ENCODE assay signal across 8 mouse cellular contexts in genomic region chr17:46554977-46555672, GRCm38 (mm10). TPM values are rescaled to one million over a fixed set of nuclear protein-coding genes. Genes with fewer than 3 reads are reported as not detected.
DNase-seq lines count a peak whose midpoint lies in the region; ATAC-seq and TF ChIP-seq lines count a peak whose summit lies in the region.

No protein-coding gene starts in this region.

- H3K27me3 ChIP-seq in forebrain, embryonic 14.5 days (replicated peaks; ENCODE audit: control insufficient read depth, insufficient read depth, low read length): no peaks in the 10 kb centered on the region
- H3K27me3 ChIP-seq in intestine, embryonic 16.5 days (replicated peaks; ENCODE audit: control insufficient read depth, insufficient read depth, low read length): no peaks in the 10 kb centered on the region
- no peaks in the 10 kb centered on the region for H3K27me3 ChIP-seq in lung, embryonic 14.5 days (ENCODE audit: insufficient read depth, low read length)

- peak overlapping the region; percentile 97 for H3K4me3 ChIP-seq in forebrain, embryonic 14.5 days (ENCODE audit: low read depth, low read length)
- H3K4me3 ChIP-seq in intestine, embryonic 16.5 days (ENCODE audit: low read length): peak overlapping the region; percentile 97
- H3K4me3 ChIP-seq in lung, embryonic 14.5 days (ENCODE audit: low read depth, low read length): peak overlapping the region; percentile 95

- H3K27ac ChIP-seq in forebrain, embryonic 14.5 days (ENCODE audit: low read depth, low read length): peak overlapping the region; percentile 91
- H3K27ac ChIP-seq in intestine, embryonic 16.5 days (ENCODE audit: low read length): peak overlapping the region; percentile 92
- H3K27ac ChIP-seq in lung, embryonic 14.5 days (ENCODE audit: low read depth): peak overlapping the region; percentile 97

- peak; percentile 10 for ATAC-seq in forebrain, embryonic 14.5 days
- ATAC-seq in intestine, embryonic 16.5 days: no peak
- no peak for ATAC-seq in lung, embryonic 14.5 days (ENCODE audit: insufficient read depth)
- ATAC-seq in erythroid progenitor cell, adult 5-6 weeks (replicated peaks; ENCODE audit: low FRiP score, poor library complexity, severe bottlenecking): no peak

- H3K9me3 ChIP-seq in forebrain, embryonic 14.5 days (replicated peaks; ENCODE audit: control insufficient read depth, low read length): no peaks in the 10 kb centered on the region
- no peaks in the 10 kb centered on the region for H3K9me3 ChIP-seq in intestine, embryonic 16.5 days (ENCODE audit: control insufficient read depth, low read length)
- no peaks in the 10 kb centered on the region for H3K9me3 ChIP-seq in lung, embryonic 14.5 days (ENCODE audit: low read depth, low read length)

- peak overlapping the region; percentile 96 for H3K9ac ChIP-seq in forebrain, embryonic 14.5 days (ENCODE audit: low read length)
- peak overlapping the region; percentile 100 for H3K9ac ChIP-seq in intestine, embryonic 16.5 days (ENCODE audit: low read depth, low read length)
- H3K9ac ChIP-seq in lung, embryonic 14.5 days: peak overlapping the region; percentile 98

- DNase-seq in left cerebral cortex, postnatal 4 days: peak; percentile 50
- no peak for DNase-seq in left cerebral cortex, adult 8-10 months (ENCODE audit: low spot score in 2 of 2)
- peak; percentile 32 for DNase-seq in brain, adult 2 months (ENCODE audit: low read depth, low spot score)
- peak; percentile 29 for DNase-seq in forebrain, embryonic 14.5 days (ENCODE audit: low spot score)
- DNase-seq in lung, embryonic 14.5 days: peak; percentile 62
- DNase-seq in retina, postnatal 1 day: peak; percentile 63

- H3K4me1 ChIP-seq in forebrain, embryonic 14.5 days (ENCODE audit: control insufficient read depth, insufficient read depth, low read length): peaks cover 22% of the 10 kb centered on the region
- peaks cover 29% of the 10 kb centered on the region for H3K4me1 ChIP-seq in intestine, embryonic 16.5 days (ENCODE audit: control insufficient read depth, insufficient read depth, low read length)
- peaks cover 20% of the 10 kb centered on the region for H3K4me1 ChIP-seq in lung, embryonic 14.5 days (ENCODE audit: insufficient read depth)

- WGBS in forebrain, embryonic 14.5 days: under 1% methylated on average over 72 of the region's 75 CpGs
- WGBS in intestine, embryonic 16.5 days: under 1% methylated on average over 70 of the region's 75 CpGs
- under 1% methylated on average over 75 of the region's 75 CpGs for WGBS in lung, embryonic 14.5 days

- TF ChIP-seq CTCF in lung, embryonic 14.5 days (IDR thresholded peaks at IDR 0.05; ENCODE audit: low read depth): no peak

- H3K36me3 ChIP-seq in forebrain, embryonic 14.5 days (ENCODE audit: control insufficient read depth, insufficient read depth, low read length): peaks cover 22% of the 10 kb centered on the region
- H3K36me3 ChIP-seq in intestine, embryonic 16.5 days (ENCODE audit: control insufficient read depth, insufficient read depth, low read length): peaks cover 13% of the 10 kb centered on the region; the same call in 1 of the 2 replicates
- H3K36me3 ChIP-seq in lung, embryonic 14.5 days (ENCODE audit: insufficient read depth): peaks cover 28% of the 10 kb centered on the region

- peak overlapping the region; percentile 95 for H3K4me2 ChIP-seq in forebrain, embryonic 14.5 days (ENCODE audit: low read length)
- peak overlapping the region; percentile 82 for H3K4me2 ChIP-seq in intestine, embryonic 16.5 days (ENCODE audit: low read depth, low read length)
- peak overlapping the region; percentile 84 for H3K4me2 ChIP-seq in lung, embryonic 14.5 days

- intact Hi-C loops in left cerebral cortex, postnatal 4 days (cut with DNase I): loop anchor here (10.0 kb wide), 1 partner anchor 90 kb away; the partner anchor contains the start of genes Klc4 and Mrpl2

RNA-seq across cellular contexts. Expression of gene Srf, which starts 0.8 kb away (rescaled TPM):
- 10 to 100 TPM; 55.2 to 58.1 TPM for total RNA-seq in left cerebral cortex, postnatal 4 days (2021)
- total RNA-seq in left cerebral cortex, adult 8-10 months (2022): 10 to 100 TPM; 57.3 to 61.0 (median 60.6) TPM
- polyA plus RNA-seq in forebrain, embryonic 14.5 days (2014; fragmentation: Nextera tagmentation; extraction: Ambion mirVana): 4.6 and 4.7 TPM in 2 replicates
- 4.9 and 5.9 TPM in 2 replicates for polyA plus RNA-seq in intestine, embryonic 16.5 days (2015; fragmentation: Nextera tagmentation; extraction: Ambion mirVana)
- polyA plus RNA-seq in lung, embryonic 14.5 days (2014; fragmentation: Nextera tagmentation; extraction: Ambion mirVana): 11.4 and 15.1 TPM in 2 replicates
- 12.2 and 23.8 TPM in 2 replicates for total RNA-seq in erythroid progenitor cell, adult 5-6 weeks (2015; ENCODE audit: low replicate concordance)
- 7.2 and 9.9 TPM in 2 replicates for total RNA-seq in erythroid progenitor cell, adult 5-6 weeks (2017; ENCODE audit: low replicate concordance)

RNA-seq across cellular contexts. Expression of gene Cul9, which starts 8.9 kb away (rescaled TPM):
- total RNA-seq in left cerebral cortex, postnatal 4 days (2021): 10 to 100 TPM; 48.0 to 49.9 TPM
- total RNA-seq in left cerebral cortex, adult 8-10 months (2022): 10 to 100 TPM; 62.1 to 68.2 (median 66.4) TPM
- 7.6 and 10.8 TPM in 2 replicates for polyA plus RNA-seq in forebrain, embryonic 14.5 days (2014; fragmentation: Nextera tagmentation; extraction: Ambion mirVana)
- 2.8 and 3.0 TPM in 2 replicates for polyA plus RNA-seq in intestine, embryonic 16.5 days (2015; fragmentation: Nextera tagmentation; extraction: Ambion mirVana)
- 2.8 and 2.9 TPM in 2 replicates for polyA plus RNA-seq in lung, embryonic 14.5 days (2014; fragmentation: Nextera tagmentation; extraction: Ambion mirVana)
- total RNA-seq in erythroid progenitor cell, adult 5-6 weeks (2015; ENCODE audit: low replicate concordance): 0.42 and 5.8 TPM in 2 replicates
- total RNA-seq in erythroid progenitor cell, adult 5-6 weeks (2017; ENCODE audit: low replicate concordance): 0.26 TPM in 1 of 2 replicates, not detected in the other

RNA-seq across cellular contexts. Expression of gene Dnph1, which starts 58.6 kb away (rescaled TPM):
- 1 to 10 TPM; 6.0 to 7.1 TPM for total RNA-seq in left cerebral cortex, postnatal 4 days (2021)
- 1 to 10 TPM; 3.0 to 5.4 (median 4.8) TPM for total RNA-seq in left cerebral cortex, adult 8-10 months (2022)
- 33.0 and 41.6 TPM in 2 replicates for polyA plus RNA-seq in forebrain, embryonic 14.5 days (2014; fragmentation: Nextera tagmentation; extraction: Ambion mirVana)
- polyA plus RNA-seq in intestine, embryonic 16.5 days (2015; fragmentation: Nextera tagmentation; extraction: Ambion mirVana): 40.4 and 45.1 TPM in 2 replicates
- polyA plus RNA-seq in lung, embryonic 14.5 days (2014; fragmentation: Nextera tagmentation; extraction: Ambion mirVana): 50.3 and 60.8 TPM in 2 replicates
- total RNA-seq in erythroid progenitor cell, adult 5-6 weeks (2015; ENCODE audit: low replicate concordance): 3.8 and 5.0 TPM in 2 replicates
- 0.64 and 1.9 TPM in 2 replicates for total RNA-seq in erythroid progenitor cell, adult 5-6 weeks (2017; ENCODE audit: low replicate concordance)

Comparison
In these comparisons a context has a peak if more than half of its experiments do, and no peak if none do; other contexts are left out.
1. DNase-seq: peak in left cerebral cortex, postnatal 4 days (single experiment), brain, adult 2 months (single experiment), forebrain, embryonic 14.5 days (single experiment), lung, embryonic 14.5 days (single experiment) and retina, postnatal 1 day (single experiment); none in left cerebral cortex, adult 8-10 months (0 of 2).
2. RNA of gene Cul9, which starts 8.9 kb away (total RNA-seq): 62.1 to 68.2 TPM in left cerebral cortex, adult 8-10 months and 48.0 to 49.9 TPM in left cerebral cortex, postnatal 4 days; 0.26 to 5.8 TPM in erythroid progenitor cell, adult 5-6 weeks; every median in the first group is over 4 times any median in the second.
3. Peak in every context shown above with its lines, with median percentiles within 50 percentile points of each other: H3K27ac ChIP-seq, H3K4me2 ChIP-seq, H3K4me3 ChIP-seq and H3K9ac ChIP-seq.